Mouse (Mus musculus) megakaryocyte, adult 5-6 weeks (primary cell): ENCODE results near the gene Ctdspl2. TPM values are rescaled to one million over a fixed set of nuclear protein-coding genes. Genes with fewer than 3 reads are reported as not detected.

Experiments
- ATAC-seq: 2 replicates; pipeline ENCODE4 v1.8.0; 2016; ENCODE audit warnings: mild to moderate bottlenecking, inconsistent platforms; ENCODE audit not compliant: poor library complexity, severe bottlenecking
- total RNA-seq, 2 experiments: library from RNA; stranded (forward) in 1 of 2; stranded (reverse) in 1 of 2; fragments of 153-499, 151-499 nt in 1 of 2; fragments of 221-1000, 200-1000 nt in 1 of 2; gene quantifications; 2 replicates each; pipeline versions ENCODE4 v1.2.3 to v1.2.4; 2015 to 2017

The Ctdspl2 gene
- total RNA-seq, 2 experiments from 2014 or later = 41.3 to 69.8 TPM

DNA sequence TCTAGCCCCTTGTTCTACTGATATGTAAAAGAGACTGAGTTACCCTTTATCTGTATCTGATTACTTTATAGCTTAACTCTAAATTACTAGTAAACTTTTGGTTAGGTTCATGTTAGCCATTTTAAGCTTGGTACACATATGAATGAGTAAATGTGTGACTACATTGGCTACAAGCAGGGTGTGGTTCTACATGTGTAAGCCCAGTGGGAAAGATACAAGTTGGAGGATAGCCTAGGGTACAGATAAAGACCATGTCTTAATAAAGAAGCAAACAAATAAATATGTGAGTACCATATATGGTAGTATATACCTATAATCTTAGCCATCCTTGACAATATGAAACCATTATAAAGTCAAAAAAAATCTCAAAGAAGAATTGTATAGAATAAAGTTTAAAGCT, 88.1 kb downstream of the Ctdspl2 start:
- ATAC-seq = no peak

DNA sequence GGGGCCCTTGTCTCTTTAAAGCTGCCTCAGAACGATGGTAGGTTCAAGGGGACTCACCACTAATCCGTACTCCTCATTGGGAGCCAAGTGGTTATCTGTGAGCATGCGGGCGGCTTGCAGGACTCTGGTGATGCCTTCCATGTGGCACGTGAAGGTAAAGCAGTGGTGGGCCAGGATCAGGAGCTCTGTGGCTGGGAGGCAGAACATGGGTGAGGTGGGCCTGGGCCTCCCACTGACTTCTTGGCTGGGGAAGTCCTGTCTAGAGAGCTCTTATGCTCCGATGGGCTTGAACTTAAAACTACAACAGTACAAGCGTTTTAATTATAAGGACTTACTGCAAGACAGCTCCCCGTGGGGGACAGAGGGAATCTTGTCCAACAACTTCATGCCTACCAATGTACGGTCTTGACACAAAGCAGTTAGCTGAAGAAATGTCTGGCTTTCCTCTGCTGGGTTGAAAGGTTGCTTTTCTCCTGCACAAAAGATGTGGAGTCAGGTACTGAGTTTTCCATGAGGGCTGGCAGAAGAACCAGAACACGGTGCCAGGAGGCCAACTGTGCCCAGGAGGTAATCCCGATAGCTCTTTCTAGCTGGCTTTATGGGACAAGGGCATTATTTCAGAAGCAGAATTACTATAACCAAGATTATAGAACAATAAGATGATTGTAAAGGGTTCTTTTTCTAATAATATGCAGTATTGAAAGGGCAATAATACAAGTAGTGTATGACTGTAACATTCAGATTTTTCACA, 103.7 kb downstream of the Ctdspl2 start:
- ATAC-seq = no peak

Other genes starting within 250 kb of the Ctdspl2 start
- gene Frmd5, start 148.9 kb upstream of the Ctdspl2 start, total RNA-seq (2015) = not detected in 2 replicates
- not detected in 2 replicates for gene Frmd5, start 148.9 kb upstream of the Ctdspl2 start, total RNA-seq (2017)
- gene Casc4, start 89.0 kb upstream of the Ctdspl2 start, total RNA-seq (2015) = 0.23 and 0.40 TPM in 2 replicates
- gene Casc4, start 89.0 kb upstream of the Ctdspl2 start, total RNA-seq (2017) = 0.51 and 1.3 TPM in 2 replicates
- gene Mageb3, start 91 bp downstream of the Ctdspl2 start, total RNA-seq (2015) = 0.07 and 0.18 TPM in 2 replicates
- 0.11 and 0.41 TPM in 2 replicates for gene Mageb3, start 91 bp downstream of the Ctdspl2 start, total RNA-seq (2017)
- gene Eif3j1, start 72.5 kb downstream of the Ctdspl2 start, total RNA-seq (2015) = 14.5 and 15.3 TPM in 2 replicates
- gene Eif3j1, start 72.5 kb downstream of the Ctdspl2 start, total RNA-seq (2017) = 16.4 and 17.2 TPM in 2 replicates
- gene Spg11, start 162.4 kb downstream of the Ctdspl2 start, total RNA-seq (2015) = 11.2 TPM in 2 replicates
- gene Spg11, start 162.4 kb downstream of the Ctdspl2 start, total RNA-seq (2017) = 14.8 and 15.3 TPM in 2 replicates
- 5,498 and 5,622 TPM in 2 replicates for gene B2m, start 191.7 kb downstream of the Ctdspl2 start, total RNA-seq (2015)
- 2,725 and 3,039 TPM in 2 replicates for gene B2m, start 191.7 kb downstream of the Ctdspl2 start, total RNA-seq (2017)
- not detected in 2 replicates for gene Trim69, start 204.7 kb downstream of the Ctdspl2 start, total RNA-seq (2015)
- 0.33 TPM in 1 of 2 replicates, not detected in the other for gene Trim69, start 204.7 kb downstream of the Ctdspl2 start, total RNA-seq (2017)
- gene Patl2, start 230.2 kb downstream of the Ctdspl2 start, total RNA-seq (2015) = not detected in 2 replicates
- gene Patl2, start 230.2 kb downstream of the Ctdspl2 start, total RNA-seq (2017) = not detected in 2 replicates
- gene Terb2, start 230.3 kb downstream of the Ctdspl2 start, total RNA-seq (2015) = not detected in 2 replicates
- not detected in 2 replicates for gene Terb2, start 230.3 kb downstream of the Ctdspl2 start, total RNA-seq (2017)